9 mouse cellular contexts compared by ENCODE assay signal in the genomic region with DNA sequence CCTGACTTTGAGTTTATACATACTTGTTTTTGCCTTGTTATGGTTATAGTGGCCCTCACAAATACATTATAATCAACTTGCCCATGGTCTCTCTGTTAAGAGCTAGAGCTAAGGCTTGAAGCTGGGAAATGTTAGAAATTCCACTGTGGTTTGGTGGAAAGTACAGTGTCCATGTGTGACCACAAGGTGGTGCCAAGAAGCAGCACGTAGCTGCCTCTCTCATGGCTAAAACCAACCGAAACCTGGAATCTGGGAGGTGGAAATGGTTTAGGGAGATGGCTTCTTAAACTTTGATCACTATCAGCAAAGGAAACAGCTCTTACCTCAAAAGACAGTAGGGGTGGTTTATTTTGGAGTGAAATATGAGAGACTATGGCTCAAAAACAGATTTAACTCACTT. TPM values are rescaled to one million over a fixed set of nuclear protein-coding genes. Genes with fewer than 3 reads are reported as not detected.
DNase-seq lines count a peak whose midpoint lies in the region; ATAC-seq lines count a peak whose summit lies in the region.
"Had no signal": no experiment of that assay in that cellular context is flagged by ENCODE, and none has a peak within 500 bp of the region (broad histone marks: within the 10 kb centered on the region; RNA-seq: fewer than 3 reads in every experiment).

No protein-coding gene starts in this region.

- H3K9me3 ChIP-seq in hindbrain, embryonic 11.5 days (ENCODE audit: control insufficient read depth, low read length), result no peaks in the 10 kb centered on the region
- H3K9me3 ChIP-seq in hindbrain, embryonic 16.5 days (ENCODE audit: control insufficient read depth, low read length), result no peaks in the 10 kb centered on the region
- H3K9me3 ChIP-seq: neural tube, embryonic 13.5 days had no signal

- H3K4me1 ChIP-seq in hindbrain, embryonic 11.5 days (replicated peaks; ENCODE audit: control insufficient read depth, insufficient read depth, low read length), result no peaks in the 10 kb centered on the region
- H3K4me1 ChIP-seq in hindbrain, embryonic 16.5 days (ENCODE audit: control insufficient read depth, insufficient read depth, low read depth, low read length), result peaks cover 12% of the 10 kb centered on the region

- H3K27ac ChIP-seq in hindbrain, embryonic 11.5 days (ENCODE audit: low read depth, low read length), result no peak overlapping the region
- no peak overlapping the region for H3K27ac ChIP-seq in hindbrain, embryonic 16.5 days (ENCODE audit: low read depth, low read length)
- H3K27ac ChIP-seq: neural tube, embryonic 13.5 days had no signal

- no peak overlapping the region for H3K4me3 ChIP-seq in hindbrain, embryonic 11.5 days (ENCODE audit: low read depth, low read length)
- no peak overlapping the region for H3K4me3 ChIP-seq in hindbrain, embryonic 16.5 days (ENCODE audit: low read length)
- H3K4me3 ChIP-seq: neural tube, embryonic 13.5 days had no signal

- H3K9ac ChIP-seq in hindbrain, embryonic 11.5 days (ENCODE audit: low read depth, low read length), result no peak overlapping the region
- no peak overlapping the region for H3K9ac ChIP-seq in hindbrain, embryonic 16.5 days (ENCODE audit: low read depth, low read length)

- no peaks in the 10 kb centered on the region for H3K27me3 ChIP-seq in hindbrain, embryonic 11.5 days (ENCODE audit: control insufficient read depth, insufficient read depth, low read length)
- H3K27me3 ChIP-seq in hindbrain, embryonic 16.5 days (replicated peaks; ENCODE audit: control insufficient read depth, insufficient read depth, low read length), result no peaks in the 10 kb centered on the region
- H3K27me3 ChIP-seq: neural tube, embryonic 13.5 days had no signal

- WGBS in hindbrain, embryonic 11.5 days, result 26% methylated on average over 2 of the region's 2 CpGs
- 12% methylated on average over 2 of the region's 2 CpGs for WGBS in hindbrain, embryonic 16.5 days

- no peaks in the 10 kb centered on the region for H3K36me3 ChIP-seq in hindbrain, embryonic 11.5 days (ENCODE audit: control insufficient read depth, insufficient read depth, low read length)
- peaks cover 5% of the 10 kb centered on the region; the same call in 1 of the 2 replicates for H3K36me3 ChIP-seq in hindbrain, embryonic 16.5 days (ENCODE audit: control insufficient read depth, insufficient read depth, low read length)

- no peak overlapping the region for H3K4me2 ChIP-seq in hindbrain, embryonic 11.5 days (replicated peaks; ENCODE audit: low read depth, low read length)
- no peak overlapping the region for H3K4me2 ChIP-seq in hindbrain, embryonic 16.5 days (ENCODE audit: low read length)
- H3K4me2 ChIP-seq: neural tube, embryonic 13.5 days had no signal

- DNase-seq in hindbrain, embryonic 11.5 days (ENCODE audit: low spot score), result peak; percentile 64
- peak; percentile 10 for DNase-seq in thymus, postnatal 0 days (ENCODE audit: low spot score)
- no peak for DNase-seq in thymus, postnatal 25 days
- peak; percentile 71 to 77 for DNase-seq in cerebellum, postnatal 14 days
- DNase-seq in induced T-regulatory cell, adult 2 months (ENCODE audit: low read depth), result peak; percentile 37
- DNase-seq in retina, postnatal 7 days (ENCODE audit: low read depth, low spot score), result peak; percentile 34
- DNase-seq in urinary bladder, postnatal 4 days (ENCODE audit: low spot score in 2 of 2), result no peak

- no peak for ATAC-seq in hindbrain, embryonic 11.5 days (ENCODE audit: low FRiP score)
- no peak for ATAC-seq in hindbrain, embryonic 16.5 days

RNA-seq across cellular contexts. Expression of a gene that starts 17.6 kb away (rescaled TPM):
- 24.4 and 32.4 TPM in 2 replicates for polyA plus RNA-seq in hindbrain, embryonic 11.5 days (2014; fragmentation: Nextera tagmentation; extraction: Ambion mirVana)
- polyA plus RNA-seq in hindbrain, embryonic 16.5 days (2015; fragmentation: Nextera tagmentation; extraction: Ambion mirVana), result 24.2 and 24.3 TPM in 2 replicates
- 14.9 and 15.9 TPM in 2 replicates for polyA plus RNA-seq in thymus, postnatal 0 days (2015; fragmentation: Nextera tagmentation; extraction: Ambion mirVana)

Comparison
In these comparisons a context has a peak if more than half of its experiments do, and no peak if none do; other contexts are left out.
1. DNase-seq: peak in hindbrain, embryonic 11.5 days (single experiment), thymus, postnatal 0 days (single experiment), cerebellum, postnatal 14 days (2 of 2), induced T-regulatory cell, adult 2 months (single experiment) and retina, postnatal 7 days (single experiment); none in thymus, postnatal 25 days (single experiment) and urinary bladder, postnatal 4 days (0 of 2).